Mouse (Mus musculus) liver, adult 2 months (tissue): Measurements from ENCODE around the gene Myzap.

Source experiments
- CTCF ChIP-seq: fragments of 200-500 bp; IDR thresholded peaks from 2 replicates; pipeline ENCODE4 v1.5.1; 2011; ENCODE audit warnings: low read depth, low read length, control low read depth
- POLR2A ChIP-seq: fragments of 200-500 bp; IDR thresholded peaks from 2 replicates; pipeline ENCODE4 v1.6.1; 2011; ENCODE audit warnings: low read length, control low read depth; ENCODE audit not compliant: insufficient read depth; ENCODE audit errors: extremely low read depth

GRCm38 (mm10) chr9:71609010-71609409 lies 16.9 kb upstream of the Myzap start:
- TF ChIP-seq CTCF = no peak
- no peak for TF ChIP-seq POLR2A
